Mouse (Mus musculus) stomach, adult 2 months (tissue): Measurements from ENCODE around the gene Slc25a44. TPM values are rescaled to one million over a fixed set of nuclear protein-coding genes. Genes with fewer than 3 reads are reported as not detected.

Experiments used
- polyA plus RNA-seq: library from polyadenylated mRNA; depleted of rRNA; stranded (reverse); fragments of >200 nt; gene quantifications from 2 replicates; pipeline ENCODE4 v1.2.3, GENCODE M21; 2012; rRNA removed

Gene Slc25a44
- polyA plus RNA-seq: 9.1 and 9.2 TPM in 2 replicates

DNA sequence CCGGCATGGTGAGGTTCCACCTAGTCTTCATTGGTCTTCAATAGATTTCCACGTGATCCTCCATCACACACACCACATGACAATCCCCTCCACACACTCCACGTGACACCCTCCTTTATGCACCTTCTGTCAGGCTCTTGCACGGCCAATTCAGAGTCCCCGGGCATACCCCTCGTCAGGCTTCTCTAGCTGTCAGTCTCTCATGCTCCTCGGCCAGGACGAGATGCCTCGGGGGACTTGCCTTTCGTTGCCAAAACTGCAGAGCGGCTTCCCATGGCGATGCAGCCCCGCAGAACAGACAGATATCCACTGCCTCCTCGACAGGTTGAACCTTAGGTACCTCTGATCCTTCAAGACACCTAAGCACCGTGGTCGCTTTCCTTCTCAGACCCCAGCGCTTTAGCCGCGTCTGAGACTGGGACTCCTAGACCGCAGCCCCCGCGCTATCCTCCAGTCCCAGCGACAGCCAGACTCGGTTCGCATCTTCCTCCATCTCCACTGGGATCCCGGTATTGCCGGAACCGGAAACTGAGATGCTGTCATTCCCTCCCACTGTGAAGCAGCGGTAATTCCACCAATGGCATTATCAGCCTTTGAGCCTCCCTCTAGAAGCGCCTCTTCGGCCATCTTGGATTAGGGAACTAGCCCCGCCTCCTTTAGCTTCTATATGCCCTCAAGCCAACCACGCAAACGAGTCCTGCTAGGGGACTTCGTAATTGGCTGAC lies at the start of gene Slc25a44:
TSS of gene Slc25a44 (minus strand) at position 535 of the 725 bp plus-strand sequence.

GRCm38 (mm10) chr3:88460983-88461696 lies 36.2 kb upstream of the Slc25a44 start, which contains the start of gene Sema4a:
Gene Sema4a (minus strand): TSS chr3:88461182.

GRCm38 (mm10) chr3:88409741-88410644 lies 14.9 kb downstream of the Slc25a44 start, which contains the start of gene Pmf1:
Gene Pmf1 (minus strand): TSS chr3:88410331.

GRCm38 (mm10) chr3:88384364-88384763 lies 40.6 kb downstream of the Slc25a44 start, which contains the start of gene Bglap:
Gene Bglap (minus strand): TSS chr3:88384464.

DNA sequence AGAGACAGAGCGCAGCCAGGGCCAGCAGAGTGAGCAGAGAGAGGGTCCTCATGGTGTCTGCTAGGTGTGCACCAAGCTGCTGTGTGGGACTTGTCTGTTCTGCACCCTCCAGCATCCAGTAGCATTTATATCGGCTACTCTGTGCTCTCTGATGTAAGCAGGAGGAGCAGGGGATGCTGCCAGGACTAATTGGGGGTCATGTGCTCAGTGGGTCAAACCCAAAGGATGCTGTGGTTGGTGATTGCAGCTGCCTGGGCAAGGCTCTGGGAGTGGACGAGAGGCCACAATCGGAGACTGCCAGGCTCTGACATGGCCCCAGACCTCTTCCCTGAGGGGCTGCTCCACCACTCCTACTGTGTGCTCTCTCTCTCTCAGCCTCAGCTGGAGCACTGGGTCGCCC lies 46.3 kb downstream of the Slc25a44 start, which contains the start of gene Bglap2:
TSS of gene Bglap2 (minus strand) at position 101 of the 400 bp plus-strand sequence.

GRCm38 (mm10) chr3:88372643-88373042 lies 52.3 kb downstream of the Slc25a44 start, which contains the start of gene Bglap3:
Gene Bglap3 (minus strand): TSS chr3:88372743.

DNA sequence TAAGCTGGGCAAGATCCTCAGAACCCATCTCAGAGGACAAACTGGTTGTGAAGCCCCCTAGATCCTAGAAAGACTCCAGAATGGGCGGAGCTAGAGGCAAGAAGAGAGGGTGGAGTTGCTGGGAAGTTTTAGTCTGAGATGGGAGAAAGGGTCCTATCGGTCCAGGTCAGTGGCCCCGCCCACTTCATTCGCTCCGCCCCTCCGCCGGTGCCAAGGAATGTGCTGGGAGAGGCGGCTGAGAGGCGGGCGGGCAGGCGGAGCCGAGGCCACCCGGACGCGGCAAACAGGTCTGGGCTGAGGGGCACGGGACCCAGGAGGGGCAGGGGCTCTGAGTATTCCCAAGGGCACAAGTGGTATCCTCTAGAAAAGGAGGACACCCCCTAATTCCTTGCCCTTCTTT lies 60.6 kb downstream of the Slc25a44 start, which contains the start of gene Paqr6:
TSS of gene Paqr6 (plus strand) at position 248 of the 400 bp plus-strand sequence.

Other genes with a start within 250 kb of the Slc25a44 start
- 7.9 and 9.9 TPM in 2 replicates for gene Rhbg, start 170.4 kb downstream of the Slc25a44 start, polyA plus RNA-seq
- not detected in 2 replicates for gene Gm38392, start 137.9 kb downstream of the Slc25a44 start, polyA plus RNA-seq
- gene Tsacc, start 128.1 kb downstream of the Slc25a44 start, polyA plus RNA-seq: 0.30 and 1.5 TPM in 2 replicates
- gene Cct3, start 128.0 kb downstream of the Slc25a44 start, polyA plus RNA-seq: 37.5 and 42.1 TPM in 2 replicates
- gene Glmp, start 100.1 kb downstream of the Slc25a44 start, polyA plus RNA-seq: 97.7 and 101 TPM in 2 replicates
- gene Tmem79, start 89.0 kb downstream of the Slc25a44 start, polyA plus RNA-seq: 40.7 and 48.8 TPM in 2 replicates
- gene Smg5, start 88.9 kb downstream of the Slc25a44 start, polyA plus RNA-seq: 42.3 and 43.1 TPM in 2 replicates
- gene Paqr6, start 60.6 kb downstream of the Slc25a44 start, polyA plus RNA-seq: 8.0 and 8.7 TPM in 2 replicates
- gene Bglap3, start 52.4 kb downstream of the Slc25a44 start, polyA plus RNA-seq: 46.2 and 131 TPM in 2 replicates
- gene Bglap2, start 46.4 kb downstream of the Slc25a44 start, polyA plus RNA-seq: 3.0 and 4.0 TPM in 2 replicates
- gene Bglap, start 40.7 kb downstream of the Slc25a44 start, polyA plus RNA-seq: 1.2 TPM in 1 of 2 replicates, not detected in the other
- gene Pmf1, start 14.8 kb downstream of the Slc25a44 start, polyA plus RNA-seq: 41.6 and 46.6 TPM in 2 replicates
- 63.2 and 71.8 TPM in 2 replicates for gene Sema4a, start 36.0 kb upstream of the Slc25a44 start, polyA plus RNA-seq
- gene Lmna, start 84.8 kb upstream of the Slc25a44 start, polyA plus RNA-seq: 280 and 417 TPM in 2 replicates
- gene Mex3a, start 107.3 kb upstream of the Slc25a44 start, polyA plus RNA-seq: 0.32 and 0.44 TPM in 2 replicates
- 222 and 238 TPM in 2 replicates for gene Rab25, start 123.2 kb upstream of the Slc25a44 start, polyA plus RNA-seq
- gene Lamtor2, start 127.9 kb upstream of the Slc25a44 start, polyA plus RNA-seq: 83.0 and 88.7 TPM in 2 replicates
- 30.5 and 32.0 TPM in 2 replicates for gene Ubqln4, start 128.6 kb upstream of the Slc25a44 start, polyA plus RNA-seq
- 83.7 and 87.3 TPM in 2 replicates for gene Ssr2, start 150.7 kb upstream of the Slc25a44 start, polyA plus RNA-seq
- 29.7 and 42.2 TPM in 2 replicates for gene Arhgef2, start 180.8 kb upstream of the Slc25a44 start, polyA plus RNA-seq
- gene Rxfp4, start 228.0 kb upstream of the Slc25a44 start, polyA plus RNA-seq: 0.11 TPM in 1 of 2 replicates, not detected in the other